Mouse (Mus musculus): ENCODE data around the gene Camta1.

DNA sequence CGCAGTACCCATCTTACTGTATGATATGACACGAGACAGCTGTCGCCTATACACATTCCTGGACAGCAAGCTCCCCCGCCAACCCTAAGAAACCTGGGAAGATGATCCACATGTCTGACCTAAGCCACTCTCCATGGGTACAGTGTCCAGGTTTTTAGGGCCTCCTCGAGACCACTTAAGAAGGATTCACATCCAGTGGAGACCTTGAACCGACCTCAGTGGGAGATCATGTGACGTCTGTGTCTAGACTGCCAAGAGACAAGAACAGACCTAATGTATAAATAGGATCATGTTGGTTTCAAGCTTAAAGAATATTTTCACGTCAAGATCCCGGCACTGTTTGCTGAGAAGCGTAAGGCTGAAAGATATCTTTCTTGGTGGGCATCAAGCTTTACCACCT, 757.5 kb downstream of the Camta1 start:
- no peak for TF ChIP-seq CTCF (IDR thresholded peaks at IDR 0.05; ENCODE audit: borderline replicate concordance, insufficient read depth, low read depth, low read length)
- TF ChIP-seq POLR2A (IDR thresholded peaks at IDR 0.05; ENCODE audit: borderline replicate concordance, insufficient read depth, low read length): no peak
